Mouse (Mus musculus) hindbrain, embryonic 14.5 days (tissue): ENCODE results near the gene Slc12a6. TPM values are rescaled to one million over a fixed set of nuclear protein-coding genes. Genes with fewer than 3 reads are reported as not detected.

Source experiments
- ATAC-seq: fragments of 200-750 bp; cut with Nextera tagmentation; 2 replicates; pipeline ENCODE4 v1.8.0; 2017; ENCODE audit warnings: moderate number of reproducible peaks, mild to moderate bottlenecking, moderate TSS enrichment, moderate library complexity; ENCODE audit not compliant: low FRiP score
- DNase-seq: peaks from one replicate; pipeline ENCODE4 v3.0.0-alpha.2; 2015; ENCODE audit warnings: low spot score
- H3K27ac ChIP-seq: fragments of 300-500 bp; sonication (generic); 2 replicates; pipeline ENCODE4 v1.5.1; 2014; ENCODE audit warnings: mild to moderate bottlenecking, moderate library complexity
- H3K27me3 ChIP-seq: fragments of 300-500 bp; sonication (generic); 2 replicates; pipeline ENCODE4 v1.6.1; 2014; ENCODE audit warnings: mild to moderate bottlenecking, low read length, mixed read lengths; ENCODE audit not compliant: control insufficient read depth, insufficient read depth
- H3K36me3 ChIP-seq: fragments of 300-500 bp; sonication (generic); replicated peaks from 2 replicates; pipeline ENCODE4 v1.6.1; 2014; ENCODE audit not compliant: control insufficient read depth, insufficient read depth
- H3K4me1 ChIP-seq: fragments of 300-500 bp; sonication (generic); replicated peaks from 2 replicates; pipeline ENCODE4 v1.6.1; 2014; ENCODE audit warnings: antibody characterized with exemption, low read length, mixed read lengths; ENCODE audit not compliant: control insufficient read depth, insufficient read depth
- H3K4me2 ChIP-seq: fragments of 300-500 bp; sonication (generic); replicated peaks from 2 replicates; pipeline ENCODE4 v1.6.1; 2014; ENCODE audit warnings: mild to moderate bottlenecking, moderate library complexity
- H3K4me3 ChIP-seq: fragments of 300-500 bp; sonication (generic); replicated peaks from 2 replicates; pipeline ENCODE4 v1.5.1; 2014; ENCODE audit warnings: mild to moderate bottlenecking, low read length
- H3K9ac ChIP-seq: fragments of 300-500 bp; sonication (generic); 2 replicates; pipeline ENCODE4 v1.6.1; 2014
- H3K9me3 ChIP-seq: fragments of 300-500 bp; sonication (generic); 2 replicates; pipeline ENCODE4 v1.6.1; 2016; ENCODE audit warnings: low read length; ENCODE audit not compliant: control insufficient read depth
- WGBS: fragments of 180-500 bp; shearing (Covaris S2); extraction: QIAGEN DNeasy Blood & Tissue Kit; methylation state at CpG from one replicate; pipeline ENCODE4 v1.1.7; 2014; 5-methylcytosine and 5-hydroxymethylcytosine counted together
- polyA plus RNA-seq: library from polyadenylated mRNA; unstranded; fragments of >200 nt; fragmentation: Nextera tagmentation; extraction: Ambion mirVana; gene quantifications from 2 replicates; pipeline ENCODE4 v1.2.1, GENCODE M21; 2014

Slc12a6 gene
- polyA plus RNA-seq, 1 experiment from 2014 or later: 25.7 TPM

DNA sequence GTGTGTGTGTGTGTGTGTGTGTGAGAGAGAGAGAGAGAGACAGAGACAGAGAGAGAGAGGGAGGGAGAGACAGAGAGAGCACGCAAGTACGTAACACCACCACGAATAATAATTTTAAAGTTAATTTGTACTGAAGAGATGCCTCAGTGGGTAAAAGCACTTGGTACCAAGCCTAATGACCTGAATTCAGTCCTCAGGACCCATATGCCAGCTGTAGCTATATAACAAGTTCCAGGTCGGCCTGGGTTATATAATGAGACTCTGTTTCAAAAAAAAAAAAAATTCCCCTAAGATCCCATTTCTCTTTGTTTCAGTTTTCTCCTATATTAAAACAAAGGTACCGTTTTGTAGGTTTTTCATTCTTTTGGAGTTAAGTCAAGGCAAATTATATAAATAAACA, 125.2 kb downstream of the Slc12a6 start:
- Histone ChIP-seq H3K4me1 (no peaks in the 10 kb centered on the region), H3K27me3 (no peaks in the 10 kb centered on the region), H3K4me2 (no peak overlapping the region), H3K27ac (no peak overlapping the region), H3K36me3 (no peaks in the 10 kb centered on the region), H3K4me3 (no peak overlapping the region), H3K9me3 (no peaks in the 10 kb centered on the region), H3K9ac (no peak overlapping the region)
- DNase-seq: no peak
- WGBS: 87% methylated on average over 5 of the region's 5 CpGs
- ATAC-seq: no peak

DNA sequence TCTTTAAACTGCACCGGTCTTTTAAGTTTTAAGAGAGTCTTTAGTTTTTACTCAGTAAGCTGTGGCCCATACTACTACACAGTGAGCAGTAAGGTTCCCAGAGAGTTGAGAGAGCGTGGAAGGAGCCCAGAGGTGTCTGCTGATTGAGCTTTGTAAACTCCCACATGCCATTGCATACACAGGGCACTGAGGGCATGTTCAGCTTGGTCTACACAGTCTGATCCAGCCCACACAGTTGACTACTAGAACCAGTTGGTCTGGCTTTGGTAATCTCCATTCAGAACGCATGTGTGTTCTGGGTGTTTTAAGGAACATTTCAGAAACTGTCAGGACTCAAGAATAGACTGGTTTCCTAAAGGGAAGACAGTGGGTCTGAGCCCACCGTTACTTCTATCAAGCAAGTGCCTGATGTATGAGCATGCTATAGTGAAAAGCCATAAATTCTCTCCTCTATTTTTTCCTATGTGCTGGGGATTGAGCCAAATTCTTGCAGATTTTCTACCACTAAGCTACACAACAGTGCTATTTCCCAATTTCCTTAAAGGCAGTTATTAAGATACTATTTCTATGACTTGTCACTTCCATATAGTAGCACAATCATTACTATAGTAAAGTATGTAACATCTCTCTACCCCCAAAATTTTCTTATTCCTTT, 125.8 kb downstream of the Slc12a6 start:
- no peaks in the 10 kb centered on the region for H3K4me1 ChIP-seq
- WGBS: 92% methylated on average over 4 of the region's 4 CpGs

DNA sequence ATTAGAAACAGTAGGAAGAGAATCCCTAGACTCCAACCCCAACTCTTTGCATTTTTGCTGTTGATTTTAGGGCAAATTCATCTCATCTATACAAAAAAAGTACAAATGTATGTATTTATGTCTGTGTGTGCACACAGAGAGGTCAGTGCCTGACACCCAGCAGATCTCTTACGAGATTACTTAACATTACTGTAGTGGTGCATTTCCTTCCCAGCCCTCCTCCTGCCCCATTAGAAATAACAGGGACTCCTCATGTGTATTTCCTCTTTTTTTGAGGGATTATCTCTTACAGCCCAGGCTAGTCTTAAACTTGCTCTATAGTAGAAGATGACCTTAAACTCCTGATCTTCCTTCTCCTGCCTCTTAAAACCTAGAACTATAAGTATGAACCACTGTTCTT, 127.1 kb downstream of the Slc12a6 start:
- DNase-seq (no peak), ATAC-seq (no peak)
- Histone ChIP-seq H3K36me3 (no peaks in the 10 kb centered on the region), H3K4me1 (no peaks in the 10 kb centered on the region), H3K27me3 (no peaks in the 10 kb centered on the region), H3K27ac (no peak overlapping the region), H3K9ac (no peak overlapping the region), H3K4me3 (no peak overlapping the region), H3K9me3 (no peaks in the 10 kb centered on the region), H3K4me2 (no peak overlapping the region)
- 89% methylated on average over 1 of the region's 1 CpGs for WGBS

More for the DNA sequence above, 125.8 kb downstream of the Slc12a6 start:
- Histone ChIP-seq H3K27ac (no peak overlapping the region), H3K9me3 (no peaks in the 10 kb centered on the region), H3K9ac (no peak overlapping the region), H3K4me3 (no peak overlapping the region), H3K36me3 (no peaks in the 10 kb centered on the region), H3K4me2 (no peak overlapping the region), H3K27me3 (no peaks in the 10 kb centered on the region)
- DNase-seq (no peak), ATAC-seq (no peak)

DNA sequence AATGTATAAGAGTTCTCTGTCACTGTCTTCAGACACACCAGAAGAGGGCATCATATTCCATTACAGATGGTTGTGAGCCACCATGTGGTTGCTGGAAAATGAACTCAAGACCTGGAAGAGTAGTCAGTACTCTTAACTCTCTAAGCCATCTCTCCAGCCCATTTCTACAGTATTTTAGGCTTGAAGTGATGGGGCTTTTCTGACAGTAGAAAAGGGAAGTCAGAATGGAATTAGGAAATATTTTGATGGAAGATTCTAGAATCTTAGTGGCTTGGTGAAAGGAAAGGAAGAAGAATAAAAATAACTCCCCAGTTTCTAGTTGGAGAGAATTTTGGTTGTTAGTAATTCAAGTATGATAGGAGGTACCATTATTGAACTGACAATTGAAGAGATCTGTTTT, 128.3 kb downstream of the Slc12a6 start:
- no peak overlapping the region for H3K9ac ChIP-seq
- no peaks in the 10 kb centered on the region for H3K4me1 ChIP-seq
- H3K27ac ChIP-seq: no peak overlapping the region
- DNase-seq (no peak), ATAC-seq (no peak)
- H3K4me2 ChIP-seq: no peak overlapping the region
- H3K27me3 ChIP-seq: no peaks in the 10 kb centered on the region
- no peaks in the 10 kb centered on the region for H3K36me3 ChIP-seq
- no peak overlapping the region for H3K4me3 ChIP-seq
- no peaks in the 10 kb centered on the region for H3K9me3 ChIP-seq

DNA sequence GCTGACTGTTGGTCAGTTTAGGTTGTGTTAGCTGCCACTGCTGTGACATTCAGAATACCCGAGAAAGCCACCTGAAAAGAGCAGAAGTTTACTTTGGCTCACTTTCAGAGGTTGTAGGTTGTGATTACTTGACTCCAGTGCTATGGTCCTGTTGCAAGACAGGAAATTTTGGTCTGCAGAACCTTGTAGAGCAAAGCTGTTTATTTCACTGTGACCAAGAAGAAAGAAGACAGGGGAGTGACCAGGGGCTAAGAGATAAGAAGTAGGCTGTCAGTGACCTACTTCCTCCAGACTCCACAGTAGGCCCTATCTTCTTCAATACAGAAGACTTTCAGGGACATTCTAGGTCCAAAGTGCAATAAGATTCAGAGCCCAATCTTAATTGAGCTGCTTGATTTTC, 131.0 kb downstream of the Slc12a6 start:
- no peaks in the 10 kb centered on the region for H3K36me3 ChIP-seq
- no peaks in the 10 kb centered on the region for H3K4me1 ChIP-seq
- no peaks in the 10 kb centered on the region for H3K27me3 ChIP-seq
- no peak overlapping the region for H3K4me3 ChIP-seq
- ATAC-seq: no peak
- no peak overlapping the region for H3K9ac ChIP-seq
- 86% methylated on average over 1 of the region's 1 CpGs for WGBS
- DNase-seq: no peak
- no peaks in the 10 kb centered on the region for H3K9me3 ChIP-seq
- no peak overlapping the region for H3K27ac ChIP-seq
- no peak overlapping the region for H3K4me2 ChIP-seq

DNA sequence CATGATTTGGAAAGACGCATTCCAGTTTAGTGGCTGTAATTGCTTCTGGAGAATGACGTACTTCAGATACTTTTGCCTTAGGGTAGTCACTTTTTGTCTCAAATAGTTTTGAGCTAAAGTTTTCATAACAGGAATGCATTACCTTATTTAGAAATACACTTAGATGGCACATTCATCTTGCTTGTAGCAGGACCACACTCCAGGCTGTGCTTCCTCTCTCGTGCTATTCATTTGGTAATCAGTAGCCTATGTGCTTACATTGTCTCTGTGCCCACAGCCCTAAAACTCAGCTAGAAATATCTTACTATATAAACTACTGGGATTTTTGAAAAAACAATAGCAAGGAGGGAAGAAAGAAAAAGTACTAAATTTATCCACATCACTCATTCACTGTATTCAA, 141.4 kb downstream of the Slc12a6 start:
- WGBS: 88% methylated on average over 3 of the region's 3 CpGs
- H3K36me3 ChIP-seq: peaks cover 48% of the 10 kb centered on the region
- H3K27me3 ChIP-seq: no peaks in the 10 kb centered on the region
- no peak overlapping the region for H3K9ac ChIP-seq
- H3K27ac ChIP-seq: no peak overlapping the region
- H3K9me3 ChIP-seq: no peaks in the 10 kb centered on the region
- DNase-seq (no peak), ATAC-seq (no peak)
- H3K4me2 ChIP-seq: no peak overlapping the region
- H3K4me3 ChIP-seq: no peak overlapping the region
- H3K4me1 ChIP-seq: no peaks in the 10 kb centered on the region

Other genes with a start within 250 kb of the Slc12a6 start
- not detected in 2 replicates for gene Olfr1311, start 241.4 kb upstream of the Slc12a6 start, polyA plus RNA-seq
- not detected in 2 replicates for gene Olfr1312, start 215.6 kb upstream of the Slc12a6 start, polyA plus RNA-seq
- not detected in 2 replicates for gene Olfr1313, start 188.0 kb upstream of the Slc12a6 start, polyA plus RNA-seq
- not detected in 2 replicates for gene Olfr1314, start 169.0 kb upstream of the Slc12a6 start, polyA plus RNA-seq
- gene Olfr1315-ps1, start 150.4 kb upstream of the Slc12a6 start, polyA plus RNA-seq: not detected in 2 replicates
- gene Olfr1316, start 130.8 kb upstream of the Slc12a6 start, polyA plus RNA-seq: not detected in 2 replicates
- not detected in 2 replicates for gene Olfr1317, start 125.5 kb upstream of the Slc12a6 start, polyA plus RNA-seq
- 0.12 and 0.23 TPM in 2 replicates for gene Olfr1318, start 111.6 kb upstream of the Slc12a6 start, polyA plus RNA-seq
- 22.0 and 23.1 TPM in 2 replicates for gene Lpcat4, start 26.4 kb upstream of the Slc12a6 start, polyA plus RNA-seq
- not detected in 2 replicates for gene Nutm1, start 6.5 kb upstream of the Slc12a6 start, polyA plus RNA-seq
- gene Nop10, start 3.9 kb upstream of the Slc12a6 start, polyA plus RNA-seq: 169 and 177 TPM in 2 replicates
- gene Gm21985, start 489 bp downstream of the Slc12a6 start, polyA plus RNA-seq: not detected in 2 replicates
- 176 and 190 TPM in 2 replicates for gene Emc4, start 102.2 kb downstream of the Slc12a6 start, polyA plus RNA-seq
- gene Katnbl1, start 113.4 kb downstream of the Slc12a6 start, polyA plus RNA-seq: 36.2 and 42.7 TPM in 2 replicates
- 24.0 and 24.6 TPM in 2 replicates for gene Emc7, start 189.2 kb downstream of the Slc12a6 start, polyA plus RNA-seq
- gene Chrm5, start 214.9 kb downstream of the Slc12a6 start, polyA plus RNA-seq: 1.2 and 1.3 TPM in 2 replicates
- 3.9 and 6.2 TPM in 2 replicates for gene Aven, start 227.1 kb downstream of the Slc12a6 start, polyA plus RNA-seq